Mouse (Mus musculus): Measurements from ENCODE around the gene Tusc2. TPM values are rescaled to one million over a fixed set of nuclear protein-coding genes. Genes with fewer than 3 reads are reported as not detected.
A peak's percentile ranks its signal among the peaks of the same experiment; 100 is the strongest.

Gene Tusc2
- polyA plus RNA-seq, 1 experiment from 2014 or later, result 88.2 TPM

- Histone ChIP-seq H3K4me2 (replicated peaks; ENCODE audit: low read depth, low read length) (no peak overlapping the region; the same call in 1 of the 2 replicates), H3K36me3 (ENCODE audit: control insufficient read depth, insufficient read depth, low read length) (peaks cover 11% of the 10 kb centered on the region; the same call in 1 of the 2 replicates), H3K9ac (ENCODE audit: low read depth, low read length) (no peak overlapping the region), H3K9me3 (ENCODE audit: control insufficient read depth, low read length) (no peaks in the 10 kb centered on the region), H3K4me3 (ENCODE audit: low read depth, low read length) (no peak overlapping the region), H3K27me3 (ENCODE audit: control insufficient read depth, insufficient read depth, low read length) (no peaks in the 10 kb centered on the region), H3K4me1 (replicated peaks; ENCODE audit: control insufficient read depth, insufficient read depth, low read length) (peaks cover 7% of the 10 kb centered on the region), H3K27ac (ENCODE audit: low read depth, low read length) (no peak overlapping the region)
- no peak for ATAC-seq (ENCODE audit: low FRiP score)
- DNase-seq (ENCODE audit: low spot score), result no peak
- 96% methylated on average over 10 of the region's 10 CpGs for WGBS
These were observed 14.8 kb downstream of the Tusc2 start for GRCm38 (mm10) chr9:107577871-107578270.

- no peak within 1 kb of the TSS for H3K9ac ChIP-seq (ENCODE audit: low read depth, low read length)
- ATAC-seq (ENCODE audit: low FRiP score) (no peak), DNase-seq (ENCODE audit: low spot score) (no peak)
- no peak within 1 kb of the TSS for H3K27ac ChIP-seq (ENCODE audit: low read depth, low read length)
- H3K4me1 ChIP-seq (replicated peaks; ENCODE audit: control insufficient read depth, insufficient read depth, low read length), result peaks cover 7% of the 10 kb centered on the region
- 86% methylated on average over 3 of the region's 3 CpGs for WGBS
- no peaks in the 10 kb centered on the region for H3K9me3 ChIP-seq (ENCODE audit: control insufficient read depth, low read length)
- H3K4me2 ChIP-seq (replicated peaks; ENCODE audit: low read depth, low read length), result no peak within 1 kb of the TSS; the same call in 1 of the 2 replicates
- peaks cover 7% of the 10 kb centered on the region; the same call in 1 of the 2 replicates for H3K36me3 ChIP-seq (ENCODE audit: control insufficient read depth, insufficient read depth, low read length)
- H3K4me3 ChIP-seq (ENCODE audit: low read depth, low read length), result no peak within 1 kb of the TSS
- no peaks in the 10 kb centered on the region for H3K27me3 ChIP-seq (ENCODE audit: control insufficient read depth, insufficient read depth, low read length)
These were observed 15.5 kb downstream of the Tusc2 start, which contains the start of gene Naa80 for GRCm38 (mm10) chr9:107578587-107578986. Naa80 (plus strand) TSS chr9:107578887.

GRCm38 (mm10) chr9:107579023-107579900 is 16.2 kb downstream of the Tusc2 start:
- Histone ChIP-seq H3K27me3 (ENCODE audit: control insufficient read depth, insufficient read depth, low read length) (no peaks in the 10 kb centered on the region), H3K36me3 (ENCODE audit: control insufficient read depth, insufficient read depth, low read length) (peaks cover 4% of the 10 kb centered on the region; the same call in 1 of the 2 replicates), H3K9ac (ENCODE audit: low read depth, low read length) (no peak overlapping the region), H3K4me2 (replicated peaks; ENCODE audit: low read depth, low read length) (no peak overlapping the region), H3K9me3 (ENCODE audit: control insufficient read depth, low read length) (no peaks in the 10 kb centered on the region), H3K27ac (ENCODE audit: low read depth, low read length) (no peak overlapping the region), H3K4me1 (replicated peaks; ENCODE audit: control insufficient read depth, insufficient read depth, low read length) (peaks cover 7% of the 10 kb centered on the region), H3K4me3 (ENCODE audit: low read depth, low read length) (no peak overlapping the region)
- 96% methylated on average over 14 of the region's 14 CpGs for WGBS
- DNase-seq (ENCODE audit: low spot score), result no peak
- ATAC-seq (ENCODE audit: low FRiP score), result no peak

GRCm38 (mm10) chr9:107580501-107581317 is 17.7 kb downstream of the Tusc2 start, which contains the start of gene Hyal3:
Hyal3 (plus strand) TSS chr9:107580818.
- no peaks in the 10 kb centered on the region for H3K27me3 ChIP-seq (ENCODE audit: control insufficient read depth, insufficient read depth, low read length)
- peak within 1 kb of the TSS; percentile 47 for H3K27ac ChIP-seq (ENCODE audit: low read depth, low read length)
- ATAC-seq (ENCODE audit: low FRiP score) (peak; percentile 66), DNase-seq (ENCODE audit: low spot score) (peak; percentile 81)
- peak within 1 kb of the TSS; percentile 84 for H3K9ac ChIP-seq (ENCODE audit: low read depth, low read length)
- H3K4me2 ChIP-seq (replicated peaks; ENCODE audit: low read depth, low read length), result peak within 1 kb of the TSS; percentile 71
- H3K4me3 ChIP-seq (ENCODE audit: low read depth, low read length), result peak within 1 kb of the TSS; percentile 58
- H3K4me1 ChIP-seq (replicated peaks; ENCODE audit: control insufficient read depth, insufficient read depth, low read length), result peaks cover 7% of the 10 kb centered on the region
- H3K36me3 ChIP-seq (ENCODE audit: control insufficient read depth, insufficient read depth, low read length), result no peaks in the 10 kb centered on the region
- H3K9me3 ChIP-seq (ENCODE audit: control insufficient read depth, low read length), result no peaks in the 10 kb centered on the region
- 1% methylated on average over 32 of the region's 32 CpGs for WGBS

- peak overlapping the region; percentile 58 for H3K4me3 ChIP-seq (ENCODE audit: low read depth, low read length)
- H3K9me3 ChIP-seq (ENCODE audit: control insufficient read depth, low read length), result no peaks in the 10 kb centered on the region
- H3K27ac ChIP-seq (ENCODE audit: low read depth, low read length), result no peak overlapping the region
- H3K9ac ChIP-seq (ENCODE audit: low read depth, low read length), result no peak overlapping the region
- H3K4me1 ChIP-seq (replicated peaks; ENCODE audit: control insufficient read depth, insufficient read depth, low read length), result peaks cover 7% of the 10 kb centered on the region
- ATAC-seq (ENCODE audit: low FRiP score), result no peak
- no peaks in the 10 kb centered on the region for H3K36me3 ChIP-seq (ENCODE audit: control insufficient read depth, insufficient read depth, low read length)
- no peak for DNase-seq (ENCODE audit: low spot score)
- WGBS, result 76% methylated on average over 4 of the region's 4 CpGs
- no peaks in the 10 kb centered on the region for H3K27me3 ChIP-seq (ENCODE audit: control insufficient read depth, insufficient read depth, low read length)
- peak overlapping the region; percentile 71 for H3K4me2 ChIP-seq (replicated peaks; ENCODE audit: low read depth, low read length)
These were observed 18.5 kb downstream of the Tusc2 start for GRCm38 (mm10) chr9:107581584-107581983.

GRCm38 (mm10) chr9:107582509-107583062 is 19.5 kb downstream of the Tusc2 start:
- H3K4me3 ChIP-seq (ENCODE audit: low read depth, low read length), result no peak overlapping the region
- H3K4me1 ChIP-seq (replicated peaks; ENCODE audit: control insufficient read depth, insufficient read depth, low read length), result peaks cover 7% of the 10 kb centered on the region
- no peaks in the 10 kb centered on the region for H3K9me3 ChIP-seq (ENCODE audit: control insufficient read depth, low read length)
- WGBS, result 92% methylated on average over 7 of the region's 7 CpGs
- DNase-seq (ENCODE audit: low spot score) (no peak), ATAC-seq (ENCODE audit: low FRiP score) (no peak)
- no peak overlapping the region for H3K27ac ChIP-seq (ENCODE audit: low read depth, low read length)
- H3K36me3 ChIP-seq (ENCODE audit: control insufficient read depth, insufficient read depth, low read length), result no peaks in the 10 kb centered on the region
- H3K4me2 ChIP-seq (replicated peaks; ENCODE audit: low read depth, low read length), result no peak overlapping the region; the same call in 1 of the 2 replicates
- no peak overlapping the region for H3K9ac ChIP-seq (ENCODE audit: low read depth, low read length)
- no peaks in the 10 kb centered on the region for H3K27me3 ChIP-seq (ENCODE audit: control insufficient read depth, insufficient read depth, low read length)

- ATAC-seq (ENCODE audit: low FRiP score), result no peak
- 91% methylated on average over 14 of the region's 14 CpGs for WGBS
- peaks cover 6% of the 10 kb centered on the region; the same call in 1 of the 2 replicates for H3K4me1 ChIP-seq (replicated peaks; ENCODE audit: control insufficient read depth, insufficient read depth, low read length)
- H3K36me3 ChIP-seq (ENCODE audit: control insufficient read depth, insufficient read depth, low read length), result no peaks in the 10 kb centered on the region
- no peaks in the 10 kb centered on the region for H3K27me3 ChIP-seq (ENCODE audit: control insufficient read depth, insufficient read depth, low read length)
- DNase-seq (ENCODE audit: low spot score), result no peak
- H3K27ac ChIP-seq (ENCODE audit: low read depth, low read length), result no peak overlapping the region
- no peaks in the 10 kb centered on the region for H3K9me3 ChIP-seq (ENCODE audit: control insufficient read depth, low read length)
- H3K9ac ChIP-seq (ENCODE audit: low read depth, low read length), result no peak overlapping the region
- H3K4me2 ChIP-seq (replicated peaks; ENCODE audit: low read depth, low read length), result no peak overlapping the region
- no peak overlapping the region for H3K4me3 ChIP-seq (ENCODE audit: low read depth, low read length)
These were observed 20.1 kb downstream of the Tusc2 start for GRCm38 (mm10) chr9:107583174-107583573.

GRCm38 (mm10) chr9:107586504-107586903 is 23.4 kb downstream of the Tusc2 start:
- H3K4me1 ChIP-seq (replicated peaks; ENCODE audit: control insufficient read depth, insufficient read depth, low read length), result peaks cover 6% of the 10 kb centered on the region; the same call in 1 of the 2 replicates
- DNase-seq (ENCODE audit: low spot score) (no peak), ATAC-seq (ENCODE audit: low FRiP score) (no peak)
- 0 out of 2 replicates have a peak, but pooled peaks cover 2% of the 10 kb centered on the region for H3K36me3 ChIP-seq (ENCODE audit: control insufficient read depth, insufficient read depth, low read length)
- H3K9me3 ChIP-seq (ENCODE audit: control insufficient read depth, low read length), result no peaks in the 10 kb centered on the region
- no peak overlapping the region for H3K4me2 ChIP-seq (replicated peaks; ENCODE audit: low read depth, low read length)
- no peak overlapping the region for H3K27ac ChIP-seq (ENCODE audit: low read depth, low read length)
- no peak overlapping the region for H3K9ac ChIP-seq (ENCODE audit: low read depth, low read length)
- H3K27me3 ChIP-seq (ENCODE audit: control insufficient read depth, insufficient read depth, low read length), result no peaks in the 10 kb centered on the region
- 89% methylated on average over 5 of the region's 5 CpGs for WGBS
- H3K4me3 ChIP-seq (ENCODE audit: low read depth, low read length), result no peak overlapping the region
